Mouse (Mus musculus) right cerebral cortex, adult 2 months (tissue): ENCODE results near the gene Rps27.

Source experiments
- DNase-seq, 2 experiments: peaks; one replicate each; pipeline ENCODE4 v3.0.0; 2021 to 2022; ENCODE audit warnings: low spot score in 2 of 2

Gene Rps27

GRCm38 (mm10) chr3:90190859-90191510 is 22.5 kb downstream of the Rps27 start:
- DNase-seq = no peak

GRCm38 (mm10) chr3:90183581-90183980 is 29.9 kb downstream of the Rps27 start:
- no peak for DNase-seq

DNA sequence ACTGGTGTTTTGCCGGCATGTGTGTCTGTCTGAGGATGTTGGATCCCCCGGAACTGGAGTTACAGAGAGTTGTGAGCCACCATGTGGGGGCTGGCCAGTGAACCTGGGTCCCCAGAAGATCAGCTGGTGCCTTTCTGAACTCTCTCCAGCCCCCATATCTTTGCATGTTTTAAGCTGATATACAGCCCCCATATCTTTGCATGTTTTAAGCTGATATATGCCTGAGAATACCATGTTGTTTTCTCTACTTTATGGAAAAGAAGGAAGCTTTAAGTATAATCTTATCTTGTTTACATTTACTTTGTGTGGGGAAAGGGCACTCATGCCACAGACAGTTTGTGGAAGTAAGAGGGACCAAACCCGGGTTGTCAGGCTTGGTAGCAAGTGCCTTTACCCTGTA is 33.9 kb downstream of the Rps27 start:
- no peak for DNase-seq
